Mouse (Mus musculus) megakaryocyte-erythroid progenitor cell, adult 5-6 weeks (primary cell): Measurements from ENCODE around the gene Ugt1a8. TPM values are rescaled to one million over a fixed set of nuclear protein-coding genes. Genes with fewer than 3 reads are reported as not detected.
"Not testable (repeated sequence)": the region's sequence is repeated elsewhere in the genome, so short reads cannot be mapped to it uniquely, and the experiment has no call there.

ENCODE experiments used
- ATAC-seq: replicated peaks from 2 replicates; pipeline ENCODE4 v1.8.0; 2016; ENCODE audit warnings: mild to moderate bottlenecking, inconsistent platforms; ENCODE audit not compliant: severe bottlenecking, poor library complexity, low FRiP score, low TSS enrichment
- total RNA-seq, 2 experiments: library from RNA; stranded (forward) in 1 of 2; stranded (reverse) in 1 of 2; fragments of 200-1000, 215-1000 nt in 1 of 2; fragments of >200 nt in 1 of 2; fragmentation: Nextera tagmentation in 1 of 2; gene quantifications; 2 replicates each; pipeline ENCODE4 v1.2.3; 2014 to 2017

Ugt1a8 gene
- total RNA-seq, 2 experiments from 2014 or later = not detected

GRCm38 (mm10) chr1:88104667-88105430, 17.2 kb downstream of the Ugt1a8 start:
- ATAC-seq = no peak

- ATAC-seq = no peak
Measured at GRCm38 (mm10) chr1:88105656-88106055, 18.0 kb downstream of the Ugt1a8 start.

GRCm38 (mm10) chr1:88109027-88109557, 21.5 kb downstream of the Ugt1a8 start:
- peak; percentile 88 for ATAC-seq

GRCm38 (mm10) chr1:88109604-88110003, 22.0 kb downstream of the Ugt1a8 start:
- ATAC-seq = not testable (repeated sequence)

GRCm38 (mm10) chr1:88112769-88113168, 25.2 kb downstream of the Ugt1a8 start:
- not testable (repeated sequence) for ATAC-seq

- ATAC-seq = peak; percentile 81
Measured at GRCm38 (mm10) chr1:88120550-88120949, 32.9 kb downstream of the Ugt1a8 start.

GRCm38 (mm10) chr1:88121521-88121920, 33.9 kb downstream of the Ugt1a8 start:
- peak; percentile 50; the same call in 1 of the 2 replicates for ATAC-seq

GRCm38 (mm10) chr1:88125827-88126360, 38.3 kb downstream of the Ugt1a8 start:
- ATAC-seq = 0 out of 2 replicates have a peak, but pooled peaks have one; percentile 55

GRCm38 (mm10) chr1:88129091-88129490, 41.5 kb downstream of the Ugt1a8 start:
- not testable (repeated sequence) for ATAC-seq

GRCm38 (mm10) chr1:88130223-88130622, 42.6 kb downstream of the Ugt1a8 start:
- ATAC-seq = not testable (repeated sequence)

GRCm38 (mm10) chr1:88133908-88134456, 46.4 kb downstream of the Ugt1a8 start:
- ATAC-seq = no peak

- ATAC-seq = peak; percentile 60
Measured at GRCm38 (mm10) chr1:88134457-88135011, 46.9 kb downstream of the Ugt1a8 start, which contains the start of gene Ugt1a6a. Ugt1a6a (plus strand) TSS chr1:88134809.

- peak; percentile 50 for ATAC-seq
Measured at GRCm38 (mm10) chr1:88135229-88135904, 47.8 kb downstream of the Ugt1a8 start.

GRCm38 (mm10) chr1:88136646-88137045, 49.0 kb downstream of the Ugt1a8 start:
- ATAC-seq = no peak

GRCm38 (mm10) chr1:88137264-88137663, 49.7 kb downstream of the Ugt1a8 start:
- no peak for ATAC-seq

- ATAC-seq = no peak
Measured at GRCm38 (mm10) chr1:88138145-88138544, 50.5 kb downstream of the Ugt1a8 start.

- ATAC-seq = peak; percentile 67; the same call in 1 of the 2 replicates
Measured at GRCm38 (mm10) chr1:88140492-88140891, 52.9 kb downstream of the Ugt1a8 start.

GRCm38 (mm10) chr1:88143966-88144675, 56.5 kb downstream of the Ugt1a8 start:
- ATAC-seq = peak; percentile 77

GRCm38 (mm10) chr1:88145278-88145677, 57.7 kb downstream of the Ugt1a8 start:
- peak; percentile 48; the same call in 1 of the 2 replicates for ATAC-seq
